Mouse (Mus musculus) thymus, adult 2 months (tissue): ENCODE results near the gene Prlhr.

ENCODE experiments used
- CTCF ChIP-seq: fragments of 200-500 bp; IDR thresholded peaks from 2 replicates; pipeline ENCODE4 v1.5.1; 2012; ENCODE audit warnings: mild to moderate bottlenecking, control low read depth, low read length, moderate library complexity, borderline replicate concordance; ENCODE audit not compliant: control insufficient read depth, poor library complexity, insufficient read depth; ENCODE audit errors: extremely low read depth
- POLR2A ChIP-seq: fragments of 200-500 bp; IDR thresholded peaks from 2 replicates; pipeline ENCODE4 v1.6.1; 2012; ENCODE audit warnings: mild to moderate bottlenecking, low read length, control low read depth, moderate library complexity; ENCODE audit not compliant: control insufficient read depth, poor library complexity, insufficient read depth; ENCODE audit errors: extremely low read depth

DNA sequence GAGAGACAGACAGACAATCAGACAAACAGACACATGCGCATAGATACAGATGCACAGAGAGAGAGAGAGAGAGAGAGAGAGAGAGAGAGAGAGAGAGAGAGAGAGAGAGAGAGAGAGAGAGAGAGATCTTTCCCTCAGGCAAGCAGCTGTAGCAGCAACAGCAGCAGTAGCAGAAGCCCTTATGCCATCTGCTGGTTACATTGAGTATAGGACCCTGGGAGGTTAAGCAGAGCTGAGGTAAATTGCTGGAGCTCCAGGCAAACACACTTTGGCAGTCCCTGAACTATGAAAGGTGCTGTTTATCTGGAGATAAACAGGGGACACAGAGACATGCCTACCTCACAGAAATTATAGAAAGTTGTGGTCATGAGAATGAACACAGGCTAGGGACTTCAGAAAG, 50.5 kb downstream of the Prlhr start:
- no peak for TF ChIP-seq CTCF
- no peak for TF ChIP-seq POLR2A
